Mouse (Mus musculus) G1E (cell line): Measurements from ENCODE around the gene Kdm2b.

ENCODE experiments used
- CTCF ChIP-seq: IDR thresholded peaks from 2 replicates; pipeline ENCODE4 v1.5.1; 2012; ENCODE audit warnings: low read depth, low read length, inconsistent platforms, mixed read lengths
- GATA1 ChIP-seq: IDR thresholded peaks from 2 replicates; pipeline ENCODE4 v1.6.1; 2012; ENCODE audit warnings: borderline replicate concordance, low read length, inconsistent platforms, mixed read lengths
- GATA2 ChIP-seq: IDR thresholded peaks from 2 replicates; pipeline ENCODE4 v1.6.1; 2012; ENCODE audit warnings: low read depth, low read length, inconsistent platforms, borderline replicate concordance
- POLR2AphosphoS5 ChIP-seq: IDR thresholded peaks from 2 replicates; pipeline ENCODE4 v1.6.1; 2012; ENCODE audit warnings: low read depth, low read length, inconsistent platforms; ENCODE audit not compliant: insufficient replicate concordance
- TAL1 ChIP-seq: conservative IDR thresholded peaks from 2 replicates; pipeline ENCODE4 v1.6.1; 2012; ENCODE audit warnings: low read depth, low read length, inconsistent platforms, mixed read lengths

DNA sequence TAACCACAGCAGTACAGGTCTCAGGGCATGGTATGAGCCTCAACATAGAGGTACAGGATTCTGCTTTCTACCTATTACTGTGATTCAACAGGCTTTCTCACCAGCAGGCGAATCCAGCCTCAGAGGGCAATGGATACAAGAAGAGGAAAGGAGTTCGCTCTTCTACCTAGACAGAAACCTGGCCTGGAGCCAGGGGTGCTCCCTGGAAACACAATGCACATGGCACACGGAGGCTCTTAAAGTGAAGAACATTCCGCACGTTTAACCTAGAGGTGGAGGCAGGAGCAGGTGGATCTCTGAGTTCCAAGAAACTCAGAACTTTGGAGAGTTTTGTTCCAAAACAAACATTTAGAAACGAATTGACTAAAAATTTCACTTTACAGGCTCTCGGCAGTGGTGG is 58.6 kb downstream of the Kdm2b start:
- no peak for TF ChIP-seq POLR2AphosphoS5
- TF ChIP-seq CTCF, result no peak
- TF ChIP-seq TAL1, result no peak
- TF ChIP-seq GATA1, result no peak
- TF ChIP-seq GATA2, result no peak
